Mouse (Mus musculus): ENCODE results near the gene Ccdc47.
A peak's percentile ranks its signal among the peaks of the same experiment; 100 is the strongest.
"Not testable (repeated sequence)": the region's sequence is repeated elsewhere in the genome, so short reads cannot be mapped to it uniquely, and the experiment has no call there.

The Ccdc47 gene

GRCm38 (mm10) chr11:106202123-106202465 is 14.1 kb downstream of the Ccdc47 start, which contains the start of gene Strada:
Strada (minus strand) TSS chr11:106202168.
- no peak for TF ChIP-seq NANOG (IDR thresholded peaks at IDR 0.05; ENCODE audit: borderline replicate concordance, low read length)
- TF ChIP-seq CTCF (conservative IDR thresholded peaks at IDR 0.05; ENCODE audit: low read length) = no peak
- no peak for TF ChIP-seq POU5F1 (IDR thresholded peaks at IDR 0.05; ENCODE audit: borderline replicate concordance, low read length)
- Histone ChIP-seq H3K4me1 (replicated peaks; ENCODE audit: low read depth, low read length) (no peaks in the 10 kb centered on the region; the same call in 1 of the 2 replicates), H3K4me3 (replicated peaks; ENCODE audit: low read length) (no peak within 1 kb of the TSS), H3K9me3 (ENCODE audit: low read length) (no peaks in the 10 kb centered on the region), H3K36me3 (ENCODE audit: insufficient read depth, low read length) (peaks cover 91% of the 10 kb centered on the region), H3K27me3 (ENCODE audit: insufficient read depth, low read length) (no peaks in the 10 kb centered on the region)

GRCm38 (mm10) chr11:106201337-106202122 is 14.6 kb downstream of the Ccdc47 start:
- Histone ChIP-seq H3K36me3 (ENCODE audit: insufficient read depth, low read length) (peaks cover 90% of the 10 kb centered on the region), H3K4me1 (replicated peaks; ENCODE audit: low read depth, low read length) (no peaks in the 10 kb centered on the region; the same call in 1 of the 2 replicates), H3K27me3 (ENCODE audit: insufficient read depth, low read length) (no peaks in the 10 kb centered on the region), H3K4me3 (replicated peaks; ENCODE audit: low read length) (no peak overlapping the region), H3K9me3 (ENCODE audit: low read length) (no peaks in the 10 kb centered on the region)
- TF ChIP-seq CTCF (conservative IDR thresholded peaks at IDR 0.05; ENCODE audit: low read length) (no peak), POU5F1 (IDR thresholded peaks at IDR 0.05; ENCODE audit: borderline replicate concordance, low read length) (no peak)

GRCm38 (mm10) chr11:106200756-106201155 is 15.4 kb downstream of the Ccdc47 start:
- no peak for TF ChIP-seq CTCF (conservative IDR thresholded peaks at IDR 0.05; ENCODE audit: low read length)
- no peak for TF ChIP-seq POU5F1 (IDR thresholded peaks at IDR 0.05; ENCODE audit: borderline replicate concordance, low read length)
- no peak for TF ChIP-seq NANOG (IDR thresholded peaks at IDR 0.05; ENCODE audit: borderline replicate concordance, low read length)
- no peaks in the 10 kb centered on the region; the same call in 1 of the 2 replicates for H3K4me1 ChIP-seq (replicated peaks; ENCODE audit: low read depth, low read length)
- H3K27me3 ChIP-seq (ENCODE audit: insufficient read depth, low read length) = no peaks in the 10 kb centered on the region
- H3K9me3 ChIP-seq (ENCODE audit: low read length) = no peaks in the 10 kb centered on the region
- H3K4me3 ChIP-seq (replicated peaks; ENCODE audit: low read length) = no peak overlapping the region
- peaks cover 86% of the 10 kb centered on the region for H3K36me3 ChIP-seq (ENCODE audit: insufficient read depth, low read length)

GRCm38 (mm10) chr11:106199997-106200396 is 16.1 kb downstream of the Ccdc47 start:
- peaks cover 79% of the 10 kb centered on the region for H3K36me3 ChIP-seq (ENCODE audit: insufficient read depth, low read length)
- not testable (repeated sequence) for H3K9me3 ChIP-seq (ENCODE audit: low read length); H3K27me3 ChIP-seq (ENCODE audit: insufficient read depth, low read length); H3K4me3 ChIP-seq (replicated peaks; ENCODE audit: low read length); H3K4me1 ChIP-seq (replicated peaks; ENCODE audit: low read depth, low read length)

- peaks cover 62% of the 10 kb centered on the region for H3K36me3 ChIP-seq (ENCODE audit: insufficient read depth, low read length)
- H3K27me3 ChIP-seq (ENCODE audit: insufficient read depth, low read length) = no peaks in the 10 kb centered on the region
- no peak overlapping the region for H3K4me3 ChIP-seq (replicated peaks; ENCODE audit: low read length)
- no peaks in the 10 kb centered on the region for H3K9me3 ChIP-seq (ENCODE audit: low read length)
- TF ChIP-seq POU5F1 (IDR thresholded peaks at IDR 0.05; ENCODE audit: borderline replicate concordance, low read length) (no peak), CTCF (conservative IDR thresholded peaks at IDR 0.05; ENCODE audit: low read length) (no peak), NANOG (IDR thresholded peaks at IDR 0.05; ENCODE audit: borderline replicate concordance, low read length) (no peak)
- peaks cover 18% of the 10 kb centered on the region; the same call in 1 of the 2 replicates for H3K4me1 ChIP-seq (replicated peaks; ENCODE audit: low read depth, low read length)
Observed at GRCm38 (mm10) chr11:106198277-106198676, 17.9 kb downstream of the Ccdc47 start.

GRCm38 (mm10) chr11:106195341-106195740 is 20.8 kb downstream of the Ccdc47 start:
- no peak for TF ChIP-seq POU5F1 (IDR thresholded peaks at IDR 0.05; ENCODE audit: borderline replicate concordance, low read length)
- TF ChIP-seq CTCF (conservative IDR thresholded peaks at IDR 0.05; ENCODE audit: low read length) = no peak
- no peak for TF ChIP-seq NANOG (IDR thresholded peaks at IDR 0.05; ENCODE audit: borderline replicate concordance, low read length)
- H3K4me3 ChIP-seq (replicated peaks; ENCODE audit: low read length) = no peak overlapping the region
- peaks cover 37% of the 10 kb centered on the region for H3K36me3 ChIP-seq (ENCODE audit: insufficient read depth, low read length)
- no peaks in the 10 kb centered on the region for H3K27me3 ChIP-seq (ENCODE audit: insufficient read depth, low read length)
- H3K4me1 ChIP-seq (replicated peaks; ENCODE audit: low read depth, low read length) = peaks cover 28% of the 10 kb centered on the region
- H3K9me3 ChIP-seq (ENCODE audit: low read length) = no peaks in the 10 kb centered on the region

GRCm38 (mm10) chr11:106194891-106195290 is 21.3 kb downstream of the Ccdc47 start:
- H3K4me1 ChIP-seq (replicated peaks; ENCODE audit: low read depth, low read length) = peaks cover 28% of the 10 kb centered on the region
- TF ChIP-seq CTCF (conservative IDR thresholded peaks at IDR 0.05; ENCODE audit: low read length) (no peak), NANOG (IDR thresholded peaks at IDR 0.05; ENCODE audit: borderline replicate concordance, low read length) (no peak), POU5F1 (IDR thresholded peaks at IDR 0.05; ENCODE audit: borderline replicate concordance, low read length) (no peak)

GRCm38 (mm10) chr11:106194155-106194541 is 22.0 kb downstream of the Ccdc47 start:
- no peaks in the 10 kb centered on the region for H3K9me3 ChIP-seq (ENCODE audit: low read length)
- peak overlapping the region; percentile 96 for H3K4me3 ChIP-seq (replicated peaks; ENCODE audit: low read length)
- TF ChIP-seq NANOG (IDR thresholded peaks at IDR 0.05; ENCODE audit: borderline replicate concordance, low read length) (no peak), POU5F1 (IDR thresholded peaks at IDR 0.05; ENCODE audit: borderline replicate concordance, low read length) (no peak), CTCF (conservative IDR thresholded peaks at IDR 0.05; ENCODE audit: low read length) (no peak)
- no peaks in the 10 kb centered on the region for H3K27me3 ChIP-seq (ENCODE audit: insufficient read depth, low read length)
- peaks cover 28% of the 10 kb centered on the region for H3K4me1 ChIP-seq (replicated peaks; ENCODE audit: low read depth, low read length)
- H3K36me3 ChIP-seq (ENCODE audit: insufficient read depth, low read length) = peaks cover 32% of the 10 kb centered on the region

More at GRCm38 (mm10) chr11:106194891-106195290, 21.3 kb downstream of the Ccdc47 start:
- H3K4me3 ChIP-seq (replicated peaks; ENCODE audit: low read length) = no peak overlapping the region
- H3K27me3 ChIP-seq (ENCODE audit: insufficient read depth, low read length) = no peaks in the 10 kb centered on the region
- peaks cover 37% of the 10 kb centered on the region for H3K36me3 ChIP-seq (ENCODE audit: insufficient read depth, low read length)
- no peaks in the 10 kb centered on the region for H3K9me3 ChIP-seq (ENCODE audit: low read length)
